Mouse (Mus musculus) lung, postnatal 0 days (tissue): Measurements from ENCODE around the gene Mars.

Experiments
- CTCF ChIP-seq: IDR thresholded peaks from 2 replicates; pipeline ENCODE4 v1.5.1; 2016; ENCODE audit warnings: antibody characterized with exemption, mild to moderate bottlenecking
- EP300 ChIP-seq: IDR thresholded peaks from 2 replicates; pipeline ENCODE4 v1.6.1; 2016; ENCODE audit warnings: antibody characterized with exemption, mild to moderate bottlenecking, control low read depth

DNA sequence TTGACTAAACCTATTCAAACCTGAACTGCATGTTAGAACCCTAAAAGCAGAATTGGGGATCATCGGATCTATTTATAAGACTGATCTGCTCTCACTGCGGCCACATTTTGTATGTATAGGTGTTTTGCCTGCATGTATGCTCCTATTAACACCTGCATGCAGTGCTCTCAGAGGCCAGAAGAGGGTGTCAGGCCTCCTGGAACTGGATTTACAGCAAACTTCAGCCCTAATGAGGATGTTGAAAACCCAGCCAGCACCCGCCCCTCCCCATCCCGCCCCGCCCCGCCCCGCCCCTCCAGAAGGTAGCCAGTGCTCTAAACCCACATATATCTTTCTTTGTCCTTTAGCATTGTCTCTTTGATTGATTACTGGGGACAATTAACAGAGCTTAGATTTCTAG, 12.9 kb upstream of the Mars start:
- TF ChIP-seq EP300 (no peak), CTCF (peak; percentile 68)
